Mouse (Mus musculus) left cerebral cortex, adult 9 months (tissue): ENCODE data around the gene Rfx7.
A peak's percentile ranks its signal among the peaks of the same experiment; 100 is the strongest.
"Not testable (repeated sequence)": the region's sequence is repeated elsewhere in the genome, so short reads cannot be mapped to it uniquely, and the experiment has no call there.

ENCODE experiments used
- DNase-seq, 2 experiments: peaks; one replicate each; pipeline ENCODE4 v3.0.0; 2022; ENCODE audit warnings: low spot score in 2 of 2

Rfx7 gene

DNA sequence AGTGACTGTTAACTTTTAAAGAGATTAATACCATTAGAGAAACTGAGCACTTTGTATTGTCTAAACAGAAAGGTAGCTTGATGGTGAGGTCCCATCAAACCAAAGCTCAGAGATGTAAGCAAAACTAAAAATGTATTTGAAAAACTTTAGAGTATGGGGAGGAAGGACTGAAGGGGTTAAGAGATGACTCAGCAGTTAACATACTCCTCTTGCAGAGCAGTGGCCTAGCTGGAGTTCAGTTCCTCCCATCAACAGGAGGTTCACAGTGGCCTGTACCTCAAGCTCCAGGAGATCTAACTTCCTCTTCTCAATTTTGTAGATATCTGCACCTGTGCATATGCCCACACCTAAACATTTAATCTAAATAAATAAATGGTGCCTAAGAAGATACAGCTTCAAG, 11.6 kb downstream of the Rfx7 start:
- DNase-seq, result no peak

DNA sequence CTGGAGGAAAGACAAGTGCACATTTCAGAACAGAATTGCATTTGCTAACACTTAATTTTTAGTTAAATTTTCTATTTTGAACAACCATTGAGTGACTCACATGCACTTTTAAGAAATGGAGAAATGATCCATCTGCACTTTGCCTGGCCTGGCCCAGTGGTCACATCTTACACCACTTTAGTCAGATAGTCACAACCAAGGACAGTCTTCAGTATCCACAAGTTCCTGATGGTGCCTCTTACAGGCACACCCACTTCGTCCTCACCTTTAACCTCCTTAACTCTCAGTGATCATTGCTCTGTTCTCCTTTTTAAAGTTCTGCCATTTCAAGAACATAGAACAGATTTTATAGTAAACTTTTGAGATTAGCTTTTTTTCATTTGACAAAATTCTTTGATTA, 26.7 kb downstream of the Rfx7 start:
- no peak for DNase-seq

DNA sequence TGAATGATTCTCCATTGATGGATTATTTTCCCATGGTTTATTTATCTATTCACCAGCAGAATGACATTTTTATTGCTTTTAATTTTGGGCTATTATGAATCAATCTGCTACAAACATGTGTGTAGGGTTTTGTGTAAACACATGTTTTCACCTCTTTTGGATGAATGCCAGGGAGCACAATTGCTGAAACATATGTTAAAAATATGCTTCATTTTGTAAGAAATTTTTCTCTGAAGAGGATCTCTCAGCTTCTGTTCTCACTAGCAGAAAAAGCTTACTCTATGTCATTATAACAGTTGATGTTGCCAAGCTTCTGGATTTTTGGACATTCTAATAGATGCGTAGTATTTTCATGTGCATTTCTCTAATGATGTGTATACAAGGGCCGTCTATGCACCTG, 28.3 kb downstream of the Rfx7 start:
- DNase-seq, result no peak

DNA sequence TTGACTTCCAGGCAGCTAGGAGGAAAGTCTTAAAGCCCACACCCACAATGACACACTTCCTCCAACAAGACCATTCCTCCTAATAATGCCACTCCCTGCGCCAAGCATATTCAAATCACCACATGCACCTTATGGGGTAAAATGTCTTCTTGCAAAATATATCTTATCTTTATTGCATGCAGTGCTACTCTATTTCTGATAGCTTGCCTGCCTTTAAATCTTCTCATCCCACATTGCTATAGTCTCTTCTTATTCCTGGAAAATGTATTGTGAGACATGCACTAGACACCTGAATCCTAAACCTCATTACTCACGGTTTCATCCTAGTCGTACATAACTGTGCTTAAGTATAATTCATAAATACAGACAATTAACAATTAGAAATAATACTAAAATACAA, 31.2 kb downstream of the Rfx7 start:
- DNase-seq, result no peak

DNA sequence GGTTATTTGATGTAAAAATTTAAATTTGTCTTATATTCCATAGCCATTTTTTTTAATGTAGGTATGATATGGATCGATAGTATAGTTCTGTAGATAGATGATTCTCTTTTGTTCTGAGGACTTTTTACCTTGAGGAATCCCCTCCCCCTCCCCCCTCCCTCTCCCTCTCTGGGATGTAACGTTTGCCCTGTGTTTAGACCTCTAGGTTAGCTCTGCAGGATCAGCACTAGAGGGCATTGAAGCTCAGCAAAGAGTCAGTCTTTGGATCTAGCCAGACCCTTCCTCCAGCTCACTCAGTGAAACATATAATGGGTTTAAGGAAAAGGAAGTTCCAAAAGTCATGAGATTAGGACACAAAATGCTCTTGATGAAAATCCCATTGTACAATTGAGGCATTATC, 35.1 kb downstream of the Rfx7 start:
- DNase-seq, result no peak

DNA sequence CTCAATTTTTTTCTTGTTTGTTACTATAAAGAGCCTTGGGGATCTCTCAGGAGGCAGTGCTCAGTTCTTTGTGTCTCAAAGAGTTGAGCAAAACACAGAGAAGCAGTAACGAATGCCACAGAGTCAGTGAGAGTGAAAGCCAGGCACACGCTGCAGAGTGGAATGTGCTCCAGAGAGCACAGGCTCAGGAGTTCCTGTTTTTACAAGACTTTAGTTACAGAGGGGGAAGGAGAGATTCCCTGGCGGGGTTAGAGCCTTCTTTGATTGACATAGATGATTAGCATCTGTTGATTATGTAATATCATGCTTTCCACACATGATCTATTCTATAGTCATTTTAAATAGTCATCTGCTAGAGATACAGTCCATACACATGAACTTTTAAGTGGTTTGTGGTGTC, 48.2 kb downstream of the Rfx7 start:
- DNase-seq, result no peak

DNA sequence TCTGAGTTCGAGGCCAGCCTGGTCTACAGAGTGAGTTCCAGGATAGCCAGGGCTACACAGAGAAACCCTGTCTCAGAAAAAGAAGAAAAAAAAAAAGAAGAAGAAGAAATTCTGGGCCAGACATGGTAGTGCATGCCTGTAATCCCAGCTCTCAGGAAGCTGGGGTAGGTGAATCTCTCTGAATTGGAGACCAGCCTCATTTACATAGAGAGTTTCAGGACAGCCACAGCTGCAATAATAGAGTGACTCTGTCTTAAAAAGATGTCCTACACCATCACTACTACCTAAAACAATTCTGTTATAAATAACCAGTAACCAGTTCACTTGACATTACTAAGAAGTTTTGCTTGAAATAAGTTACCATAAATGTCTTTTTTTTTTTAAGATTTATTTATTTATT, 58.8 kb downstream of the Rfx7 start:
- no peak for DNase-seq

DNA sequence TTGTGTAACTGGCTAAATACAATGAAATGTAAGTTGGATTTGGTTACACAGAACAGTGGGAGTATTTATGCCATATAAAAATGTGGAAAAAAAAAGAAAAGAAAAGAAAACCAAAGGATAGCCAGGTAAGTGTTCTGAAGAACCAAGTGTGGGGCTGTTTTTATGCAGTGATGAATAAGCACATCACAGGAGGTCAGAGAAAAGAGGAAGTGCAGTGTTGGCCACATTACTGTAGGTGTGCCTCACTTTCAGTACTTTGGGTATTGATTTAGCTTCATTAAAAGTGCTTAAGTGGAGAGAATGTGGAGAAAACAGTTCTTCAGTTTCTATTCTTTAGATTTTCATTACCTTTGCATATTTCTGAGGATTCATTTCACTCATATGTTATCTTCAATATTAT, 60.0 kb downstream of the Rfx7 start:
- no peak for DNase-seq

DNA sequence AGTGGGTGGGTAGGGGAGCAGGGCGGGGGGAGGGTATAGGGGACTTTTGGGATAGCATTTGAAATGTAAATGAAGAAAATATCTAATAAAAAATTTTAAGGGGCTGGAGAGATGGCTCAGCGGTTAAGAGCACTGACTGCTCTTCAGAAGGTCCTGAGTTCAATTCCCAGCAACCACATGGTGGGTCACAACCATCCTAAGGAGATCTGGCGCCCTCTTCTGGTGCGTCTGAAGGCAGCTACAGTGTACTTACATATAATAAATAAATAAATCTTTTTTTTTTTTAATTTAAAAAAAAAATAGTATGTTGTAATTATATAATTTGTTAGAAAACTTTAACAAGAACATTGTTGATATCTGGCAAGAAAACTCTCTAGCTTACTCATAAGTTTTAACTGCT, 62.6 kb downstream of the Rfx7 start:
- DNase-seq, result not testable (repeated sequence)

DNA sequence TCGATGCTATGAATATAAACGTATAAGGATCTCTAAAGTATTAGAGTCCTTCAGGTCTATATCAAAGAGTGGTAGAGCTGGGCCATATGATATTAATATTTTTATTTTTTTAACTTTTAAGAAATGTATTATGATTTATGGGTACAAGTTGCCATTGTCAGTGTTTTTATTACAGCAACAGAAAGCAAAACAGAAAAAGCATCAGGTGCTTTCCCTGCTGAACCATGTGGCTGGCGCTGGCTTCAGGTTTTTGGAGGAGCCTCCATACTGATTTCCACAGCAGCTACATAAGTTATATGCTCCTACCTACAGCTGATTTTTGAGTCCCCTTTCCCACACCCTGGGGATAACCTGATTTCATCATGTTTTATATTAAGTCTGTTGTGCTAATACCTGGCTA, 68.1 kb downstream of the Rfx7 start:
- DNase-seq, result no peak

DNA sequence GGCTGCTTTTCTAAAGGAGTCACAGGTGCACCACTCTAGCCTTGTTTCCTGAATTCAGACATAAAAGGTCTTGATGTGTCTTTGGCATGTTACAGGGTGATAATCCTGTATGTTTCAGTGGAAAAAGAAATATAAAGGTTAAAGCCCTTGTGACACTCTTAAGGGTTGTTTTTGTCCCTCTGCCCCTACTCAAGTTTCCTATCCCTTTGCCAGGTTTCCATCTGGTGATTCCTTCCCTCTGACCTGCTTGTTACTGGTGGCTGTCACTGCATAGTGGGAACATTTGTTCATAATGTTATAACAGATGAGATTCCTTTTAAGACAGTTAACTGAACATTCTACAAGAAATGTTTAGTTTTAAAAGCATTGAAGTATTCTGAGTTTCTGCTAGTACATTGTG, 77.7 kb downstream of the Rfx7 start:
- DNase-seq, result no peak

DNA sequence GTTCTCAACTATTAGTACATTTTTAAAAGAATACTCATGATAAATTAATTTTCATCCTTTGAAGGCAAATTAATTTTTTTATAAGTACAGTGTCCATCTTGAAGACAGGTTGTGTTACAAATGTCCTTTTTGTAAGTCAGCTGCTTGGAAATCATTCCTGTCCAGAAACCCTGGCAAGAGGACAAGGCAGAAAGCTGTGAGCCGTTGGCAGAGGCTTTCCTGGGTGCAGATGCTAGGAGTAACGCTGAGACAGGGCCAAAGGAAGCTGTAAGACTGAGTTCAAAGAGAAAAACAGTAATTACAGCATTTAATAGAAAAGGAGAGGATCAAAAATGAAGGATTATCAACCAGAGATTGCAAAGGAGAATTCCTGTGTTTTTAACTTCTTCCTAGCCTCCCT, 81.8 kb downstream of the Rfx7 start:
- DNase-seq, result no peak

DNA sequence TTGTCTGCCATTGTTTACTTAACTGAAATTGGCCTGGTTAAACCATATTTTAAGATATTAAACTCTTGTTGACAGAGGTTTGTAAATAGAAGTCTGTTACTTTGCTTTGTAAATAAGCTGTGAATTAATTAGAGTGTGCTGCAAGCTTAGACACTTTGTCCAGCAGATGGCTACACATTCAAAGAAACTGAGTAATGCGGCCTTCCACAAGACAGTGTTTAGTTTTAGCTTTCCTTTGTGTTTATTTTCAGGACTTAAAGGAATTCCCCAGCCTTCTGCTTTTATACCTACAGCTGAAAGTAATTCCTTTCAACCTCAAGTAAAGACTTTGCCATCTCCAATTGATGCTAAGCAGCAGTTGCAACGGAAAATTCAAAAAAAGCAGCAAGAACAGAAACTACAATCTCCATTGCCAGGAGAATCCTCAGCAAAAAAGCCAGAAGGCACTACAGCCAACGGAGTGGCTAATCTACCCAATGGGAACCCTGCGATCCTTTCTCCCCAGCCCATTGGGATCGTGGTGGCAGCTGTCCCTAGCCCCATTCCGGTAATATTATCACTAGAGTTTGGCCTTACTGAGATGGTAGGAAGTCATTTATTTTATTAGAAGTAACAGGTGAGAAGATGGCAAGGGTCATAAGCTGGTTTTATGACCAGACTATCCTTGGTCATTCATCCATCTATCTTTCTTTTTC, 82.9 kb downstream of the Rfx7 start:
- no peak for DNase-seq

DNA sequence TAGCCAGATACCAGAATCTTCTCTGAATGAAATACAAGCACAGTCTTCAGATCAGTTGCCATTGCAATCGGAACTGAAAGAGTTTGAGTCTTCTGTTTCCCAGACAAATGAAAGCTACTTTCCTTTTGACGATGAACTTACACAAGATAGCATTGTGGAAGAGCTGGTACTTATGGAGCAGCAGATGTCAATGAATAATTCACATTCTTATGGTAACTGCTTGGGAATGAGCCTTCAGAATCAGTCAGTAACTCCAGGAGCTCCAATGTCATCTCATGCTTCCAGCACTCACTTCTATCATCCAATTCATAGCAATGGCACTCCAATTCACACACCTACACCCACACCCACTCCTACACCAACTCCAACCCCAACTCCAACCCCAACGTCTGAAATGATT, 86.0 kb downstream of the Rfx7 start:
- DNase-seq, result no peak

DNA sequence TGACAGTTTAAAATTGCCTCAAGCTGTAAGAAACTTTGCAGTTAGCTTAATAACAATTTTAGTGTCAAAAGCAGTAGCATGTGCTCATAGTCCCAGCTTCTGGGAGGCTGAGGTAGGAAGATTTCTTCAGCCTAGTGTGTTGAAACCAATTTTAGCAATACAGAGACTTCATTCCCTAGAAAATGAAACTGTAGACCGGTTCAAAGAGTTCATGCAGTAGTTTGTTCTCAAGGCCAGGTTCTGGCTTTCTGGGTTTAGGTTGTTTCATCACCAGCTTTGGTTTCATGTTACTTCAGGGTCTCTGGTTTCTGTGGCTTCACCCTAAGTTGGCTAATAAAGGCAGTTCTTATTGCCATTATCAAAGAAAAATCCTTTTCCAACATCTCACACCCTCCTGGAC, 91.6 kb downstream of the Rfx7 start:
- no peak for DNase-seq

DNA sequence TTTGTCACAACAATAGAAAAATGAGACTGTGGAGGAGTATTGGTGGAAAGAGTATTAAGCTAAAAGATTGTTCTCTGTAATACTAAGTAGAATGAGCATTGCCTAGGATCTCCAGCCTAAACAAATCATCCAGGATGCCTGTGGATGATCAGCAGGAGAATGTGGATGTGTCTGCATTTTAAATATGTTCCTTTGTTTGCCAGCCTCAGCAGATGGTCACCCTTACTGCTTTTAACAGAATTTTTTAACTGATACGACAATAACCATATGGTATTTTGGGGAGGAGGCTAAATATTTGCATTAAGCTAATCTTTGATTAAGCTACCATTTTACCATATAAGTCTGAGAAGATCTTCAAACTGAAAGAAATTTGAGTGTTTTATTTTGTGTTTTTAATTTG, 95.6 kb downstream of the Rfx7 start:
- no peak for DNase-seq

DNA sequence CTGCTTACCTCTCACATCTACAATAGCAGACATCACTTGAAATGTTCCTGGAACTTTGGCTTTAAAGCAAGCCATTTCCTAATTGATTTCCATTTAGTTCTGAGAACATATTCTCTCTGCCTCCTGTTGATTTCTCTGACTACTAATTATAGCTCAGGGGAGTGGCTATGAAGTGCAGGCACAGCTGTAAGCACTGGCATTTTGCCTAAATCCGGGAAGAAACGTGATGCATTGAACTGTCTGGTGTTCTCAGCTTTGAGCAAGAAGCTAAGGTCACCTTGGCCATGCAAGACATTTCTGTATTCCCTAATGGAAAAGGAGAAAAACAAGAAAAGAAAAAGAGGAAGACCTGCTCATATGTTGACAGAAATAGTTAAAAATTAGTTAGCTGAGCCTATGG, 96.6 kb downstream of the Rfx7 start:
- peak in 1 of 2 experiments; percentile 35 for DNase-seq

DNA sequence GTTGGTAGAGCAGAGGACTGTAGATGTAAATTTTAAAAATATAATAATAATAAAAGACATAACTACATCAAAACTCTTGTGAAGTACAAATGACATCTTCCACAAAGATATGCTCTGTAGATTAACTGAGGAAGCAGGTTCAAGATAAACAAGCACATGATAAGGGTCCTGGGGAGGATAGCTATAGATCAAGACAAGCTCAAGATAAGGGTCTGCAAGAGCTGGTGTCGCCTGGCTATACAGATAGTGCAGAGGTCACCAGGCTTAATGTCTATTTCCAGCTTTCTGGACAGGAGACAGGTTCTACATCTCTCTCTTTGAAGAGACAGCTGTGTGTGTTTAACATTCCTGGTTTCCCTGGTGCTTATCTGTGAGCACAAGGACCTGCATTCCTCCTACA, 100.2 kb downstream of the Rfx7 start:
- no peak for DNase-seq

DNA sequence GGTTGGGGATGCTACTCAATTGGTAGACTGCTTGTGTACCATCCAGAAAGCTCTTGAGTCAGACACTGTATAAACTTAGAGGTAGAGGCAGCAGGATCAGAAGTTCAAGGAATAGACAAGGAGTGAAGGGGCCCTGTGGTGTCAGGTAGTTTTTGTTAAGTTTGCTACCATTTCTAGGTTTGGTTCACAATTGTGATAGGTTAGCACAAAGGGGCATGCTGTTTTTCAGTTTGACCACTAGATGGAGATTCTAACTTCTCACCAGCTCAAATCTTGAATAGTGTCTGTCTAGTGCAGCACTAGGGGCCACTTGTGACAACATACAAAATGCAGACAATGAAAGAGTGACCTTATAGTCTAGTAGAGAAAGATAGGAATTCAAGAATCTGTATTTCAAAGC, 103.1 kb downstream of the Rfx7 start:
- no peak for DNase-seq

DNA sequence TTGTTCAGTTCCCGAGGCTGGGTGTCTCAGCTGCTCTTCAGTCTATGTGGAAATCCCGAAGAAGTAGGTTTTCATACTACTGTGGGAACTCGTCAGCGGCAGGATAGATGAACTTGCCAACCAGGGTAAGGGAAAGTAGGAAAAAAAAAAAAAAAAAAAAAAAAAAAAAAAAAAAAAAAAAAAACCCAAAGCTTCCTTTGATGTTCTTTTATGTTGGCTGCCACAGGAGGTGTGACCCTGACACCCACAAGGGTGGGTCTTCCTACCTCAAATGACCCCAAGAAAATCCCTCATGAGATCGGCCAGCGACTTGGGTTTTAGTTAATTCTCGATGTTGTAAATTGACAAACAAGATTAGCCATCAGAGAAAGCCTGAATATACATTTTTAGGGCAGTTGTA, 104.5 kb downstream of the Rfx7 start:
- DNase-seq, result no peak

DNA sequence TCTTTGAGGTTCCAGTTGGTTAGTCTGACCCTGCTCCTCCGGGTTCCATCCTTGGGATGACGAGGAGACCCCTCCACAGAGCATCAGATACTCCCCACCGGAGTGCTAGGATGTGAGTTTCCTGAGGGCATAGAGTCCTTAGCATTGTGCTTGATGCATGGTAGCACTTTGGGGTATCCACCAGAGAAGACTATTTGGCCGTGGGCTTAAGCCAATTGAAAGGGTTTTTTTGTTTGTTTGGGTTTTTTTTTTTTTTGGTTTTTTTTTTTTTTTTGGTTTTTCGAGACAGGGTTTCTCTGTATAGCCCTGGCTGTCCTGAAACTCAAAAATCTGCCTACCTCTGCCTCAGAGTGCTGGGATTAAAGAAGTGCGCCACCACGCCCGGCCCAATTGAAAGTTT, 105.2 kb downstream of the Rfx7 start:
- DNase-seq, result no peak

DNA sequence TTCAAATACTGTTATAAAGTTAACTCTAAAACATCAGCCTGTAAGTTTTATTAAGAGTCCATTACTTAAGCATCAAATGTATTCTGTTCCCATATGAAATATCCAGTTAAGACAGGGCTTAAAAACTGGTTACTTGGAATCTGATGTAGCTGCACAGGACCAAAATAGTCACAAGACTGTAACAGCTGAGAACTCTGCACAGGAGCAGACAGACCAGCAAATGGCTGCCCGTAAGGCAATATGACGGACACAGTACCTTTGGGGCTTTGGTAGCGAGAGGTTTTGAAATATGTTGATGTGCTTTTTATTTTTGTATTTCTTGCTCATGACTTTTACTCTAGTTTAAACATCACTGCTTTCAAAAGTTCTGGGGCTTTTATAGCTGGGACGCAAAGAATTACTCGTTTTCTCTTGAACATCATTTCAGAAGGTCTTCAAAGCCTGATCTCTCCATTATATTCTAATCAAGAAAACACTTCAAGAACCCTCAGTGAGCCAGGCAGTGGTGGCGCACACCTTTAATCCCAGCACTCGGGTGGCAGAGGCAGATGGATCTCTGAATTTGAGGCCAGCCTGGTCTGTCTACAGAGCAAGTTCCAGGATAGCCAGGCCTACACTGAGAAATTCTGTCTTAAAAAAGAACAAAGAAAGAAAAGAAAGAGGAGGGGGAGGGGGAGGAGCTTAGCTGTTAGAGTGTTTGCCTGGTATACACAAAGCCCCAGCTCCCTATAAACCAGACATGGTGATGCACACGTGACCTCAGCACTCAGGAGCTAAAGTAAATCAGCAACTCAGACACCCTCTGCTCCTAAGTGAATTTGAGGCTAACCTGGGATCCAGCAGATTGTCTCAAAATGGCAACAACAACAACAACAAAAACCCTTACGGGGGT, 107.2 kb downstream of the Rfx7 start:
- DNase-seq, result no peak

DNA sequence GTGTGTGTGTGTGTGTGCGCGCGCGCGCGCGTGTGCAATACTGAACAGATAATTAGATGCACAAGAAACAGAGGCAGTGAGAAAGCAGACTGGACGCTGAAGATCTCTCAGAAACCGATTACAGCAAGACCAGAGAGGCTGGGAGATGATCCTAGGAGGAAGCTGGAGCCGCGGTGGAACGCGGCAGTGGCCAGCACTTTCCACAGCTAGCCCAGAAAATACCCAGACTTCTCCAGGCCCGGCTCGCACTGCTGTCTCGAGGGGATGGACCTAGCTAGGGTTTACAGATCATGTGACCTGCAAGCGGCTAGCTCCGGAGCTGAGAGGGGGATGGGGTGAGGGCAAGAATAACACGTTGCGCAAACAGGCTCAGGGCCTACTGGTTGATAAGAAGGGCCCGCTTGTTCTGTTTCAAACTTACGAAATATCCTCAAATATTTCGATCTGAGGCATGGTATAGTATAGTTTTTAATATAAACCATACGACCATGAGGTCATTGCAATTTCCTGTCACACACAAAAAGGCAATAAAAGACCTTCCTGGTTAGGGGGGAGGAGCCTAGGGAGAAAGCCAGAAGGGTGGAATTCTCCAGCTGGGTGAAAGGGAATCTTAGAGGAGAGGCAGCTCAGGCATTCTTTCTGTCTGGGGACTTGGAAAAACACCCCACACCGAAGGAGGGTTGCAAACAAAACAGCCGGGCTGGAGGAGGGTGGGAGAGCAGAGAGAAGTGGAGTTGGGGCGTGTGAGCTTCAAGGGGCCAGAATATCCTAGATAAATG, 108.0 kb downstream of the Rfx7 start:
- peak in 1 of 2 experiments; percentile 75 for DNase-seq
